Mouse (Mus musculus): ENCODE measurements around the gene Rsph14.

The Rsph14 gene

GRCm38 (mm10) chr10:74990584-74991322 lies 41.6 kb downstream of the Rsph14 start:
- no peak for DNase-seq (ENCODE audit: low spot score)

GRCm38 (mm10) chr10:74989814-74990213 lies 42.6 kb downstream of the Rsph14 start:
- no peak for DNase-seq (ENCODE audit: low spot score)

- DNase-seq (ENCODE audit: low spot score) = no peak
These were observed 44.5 kb downstream of the Rsph14 start for GRCm38 (mm10) chr10:74987698-74988470.

- DNase-seq (ENCODE audit: low spot score) = no peak
These were observed 49.2 kb downstream of the Rsph14 start for GRCm38 (mm10) chr10:74983176-74983575.

GRCm38 (mm10) chr10:74981159-74981558 lies 51.2 kb downstream of the Rsph14 start:
- no peak for DNase-seq (ENCODE audit: low spot score)

- DNase-seq (ENCODE audit: low spot score) = no peak
These were observed 54.3 kb downstream of the Rsph14 start for GRCm38 (mm10) chr10:74978056-74978455.

- no peak for DNase-seq (ENCODE audit: low spot score)
These were observed 56.0 kb downstream of the Rsph14 start for GRCm38 (mm10) chr10:74976429-74976828.

GRCm38 (mm10) chr10:74975626-74976025 lies 56.8 kb downstream of the Rsph14 start:
- no peak for DNase-seq (ENCODE audit: low spot score)

GRCm38 (mm10) chr10:74973026-74973425 lies 59.4 kb downstream of the Rsph14 start:
- no peak for DNase-seq (ENCODE audit: low spot score)

- DNase-seq (ENCODE audit: low spot score) = no peak
These were observed 63.1 kb downstream of the Rsph14 start for GRCm38 (mm10) chr10:74969266-74969665.

GRCm38 (mm10) chr10:74967651-74968267 lies 64.6 kb downstream of the Rsph14 start:
- DNase-seq (ENCODE audit: low spot score) = no peak

GRCm38 (mm10) chr10:74966850-74967451 lies 65.4 kb downstream of the Rsph14 start, which contains the start of gene Gnaz:
Gene Gnaz (plus strand): TSS chr10:74967177.
- peak; percentile 94 for DNase-seq (ENCODE audit: low spot score)

GRCm38 (mm10) chr10:74964380-74964779 lies 68.0 kb downstream of the Rsph14 start:
- no peak for DNase-seq (ENCODE audit: low spot score)

GRCm38 (mm10) chr10:74952830-74953443 lies 79.4 kb downstream of the Rsph14 start:
- no peak for DNase-seq (ENCODE audit: low spot score)

- DNase-seq (ENCODE audit: low spot score) = no peak
These were observed 91.6 kb downstream of the Rsph14 start for GRCm38 (mm10) chr10:74940795-74941194.

- DNase-seq (ENCODE audit: low spot score) = no peak
These were observed 93.1 kb downstream of the Rsph14 start for GRCm38 (mm10) chr10:74939300-74939699.

GRCm38 (mm10) chr10:74938410-74938809 lies 94.0 kb downstream of the Rsph14 start:
- DNase-seq (ENCODE audit: low spot score) = no peak

GRCm38 (mm10) chr10:74937003-74937790 lies 95.2 kb downstream of the Rsph14 start:
- peak; percentile 15 for DNase-seq (ENCODE audit: low spot score)

- DNase-seq (ENCODE audit: low spot score) = no peak
These were observed 97.4 kb downstream of the Rsph14 start for GRCm38 (mm10) chr10:74935016-74935415.

GRCm38 (mm10) chr10:74934521-74934920 lies 97.9 kb downstream of the Rsph14 start:
- no peak for DNase-seq (ENCODE audit: low spot score)

- DNase-seq (ENCODE audit: low spot score) = no peak
These were observed 98.7 kb downstream of the Rsph14 start for GRCm38 (mm10) chr10:74933548-74934190.

All from ovary, postnatal 14 days (tissue).